Mouse (Mus musculus) heart, adult 2 months (tissue): ENCODE results near the gene Crisp2.

ENCODE experiments used
- CTCF ChIP-seq: fragments of 200-600 bp; IDR thresholded peaks from 2 replicates; pipeline ENCODE4 v1.8.1; 2022; ENCODE audit warnings: antibody characterized with exemption, mild to moderate bottlenecking, moderate library complexity
- EP300 ChIP-seq: fragments of 200-500 bp; IDR thresholded peaks from 2 replicates; pipeline ENCODE4 v1.6.1; 2011; ENCODE audit warnings: low read depth, low read length, control low read depth; ENCODE audit not compliant: insufficient read depth
- POLR2A ChIP-seq: fragments of 200-500 bp; IDR thresholded peaks from 2 replicates; pipeline ENCODE4 v1.6.1; 2011; ENCODE audit warnings: mild to moderate bottlenecking, low read depth, low read length, control low read depth; ENCODE audit not compliant: insufficient read depth

DNA sequence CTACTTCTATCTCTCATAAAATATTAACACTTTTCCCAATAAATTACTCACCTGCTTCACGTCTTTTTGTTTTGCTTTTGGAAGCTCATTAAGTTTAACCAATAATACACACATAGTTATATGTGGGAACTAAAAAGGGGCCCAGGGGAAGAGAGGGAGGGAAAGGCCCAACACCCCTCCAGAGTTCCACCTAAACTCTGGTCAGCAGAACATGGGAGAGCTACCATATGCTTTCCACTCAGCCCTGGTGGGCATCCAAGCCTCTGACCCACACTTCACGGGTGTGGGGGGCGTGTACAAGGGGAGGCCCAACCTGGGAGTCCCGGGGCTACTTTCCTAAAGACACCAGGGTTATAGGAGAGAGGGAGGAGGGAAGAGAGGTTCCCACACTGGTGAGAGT lies 75.1 kb downstream of the Crisp2 start:
- no peak for TF ChIP-seq POLR2A
- TF ChIP-seq EP300 = no peak
- TF ChIP-seq CTCF = no peak
